Mouse (Mus musculus) spleen, adult 2 months (tissue): ENCODE measurements around the gene Npnt.

Experiments
- CTCF ChIP-seq: fragments of 200-500 bp; IDR thresholded peaks from 2 replicates; pipeline ENCODE4 v1.5.1; 2011; ENCODE audit warnings: mild to moderate bottlenecking, inconsistent platforms; ENCODE audit not compliant: insufficient read depth, insufficient read length, insufficient replicate concordance; ENCODE audit errors: extremely low read depth
- POLR2A ChIP-seq: fragments of 200-500 bp; IDR thresholded peaks from 2 replicates; pipeline ENCODE4 v1.6.1; 2011; ENCODE audit warnings: low read depth, low read length, inconsistent platforms

DNA sequence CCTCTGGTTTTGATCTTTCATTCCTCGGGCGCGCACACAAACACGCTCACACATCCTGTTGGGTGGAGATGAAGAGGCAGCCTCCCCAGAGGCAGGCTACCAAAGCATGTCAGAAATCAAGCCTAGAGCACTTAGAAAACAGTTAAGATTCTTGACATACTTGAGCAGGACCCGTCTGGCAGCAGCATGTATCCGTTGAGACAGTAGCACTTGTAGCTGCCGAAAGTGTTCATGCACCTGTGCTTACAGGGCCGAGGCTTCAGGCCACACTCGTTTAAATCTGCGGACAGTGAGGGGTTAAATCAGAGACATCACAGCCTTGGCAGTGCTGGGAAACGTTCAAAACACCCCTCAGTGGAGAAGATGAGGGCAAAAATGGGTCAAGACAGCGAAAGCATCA is 40.4 kb downstream of the Npnt start:
- TF ChIP-seq POLR2A = no peak
- no peak for TF ChIP-seq CTCF
